ENCODE assay signal across 26 mouse cellular contexts in the genomic region with DNA sequence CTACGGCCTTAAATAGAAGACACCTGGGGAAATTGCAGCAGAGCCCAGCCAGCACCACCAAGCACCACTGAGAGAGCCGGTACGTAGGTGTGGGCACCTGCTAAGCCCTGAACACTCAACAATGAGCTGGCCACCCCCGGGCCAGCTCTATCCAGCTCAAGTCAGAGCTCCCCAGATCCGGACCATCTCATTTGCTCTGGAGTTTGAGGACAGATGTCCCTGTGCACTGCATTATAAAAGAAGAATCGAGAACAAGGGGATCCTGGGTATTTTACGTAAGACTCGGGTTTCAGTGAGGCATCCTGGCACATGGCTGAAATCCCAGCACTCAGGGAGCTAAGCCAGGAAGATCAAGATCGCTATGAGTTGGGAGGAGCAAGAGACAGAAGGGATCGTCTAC. TPM values are rescaled to one million over a fixed set of nuclear protein-coding genes. Genes with fewer than 3 reads are reported as not detected.
DNase-seq lines count a peak whose midpoint lies in the region; TF ChIP-seq lines count a peak whose summit lies in the region.
"Had no signal": no experiment of that assay in that cellular context is flagged by ENCODE, and none has a peak within 500 bp of the region (broad histone marks: within the 10 kb centered on the region; RNA-seq: fewer than 3 reads in every experiment).

No protein-coding gene starts in this region.

- no peak for TF ChIP-seq CTCF in left cerebral cortex, adult 2 months (IDR thresholded peaks at IDR 0.05)

- intact Hi-C loops in left cerebral cortex, postnatal 4 days (cut with DNase I), result no loop called here
- intact Hi-C loops in left cerebral cortex, adult 2 months (cut with DNase I), result loop anchor here (2.0 kb wide), 1 partner anchor 26 kb away; no protein-coding TSS in a partner anchor

- peak overlapping the region; percentile 61; the same call in 1 of the 2 replicates for H3K27ac ChIP-seq in left cerebral cortex, adult 2 months
- H3K27ac ChIP-seq: embryonic facial prominence, embryonic 12.5 days; gastrocnemius, adult 2 months; heart, adult 2 months; hindbrain, embryonic 13.5 days; limb, embryonic 12.5 days; lung, embryonic 15.5 days; midbrain, embryonic 12.5 days; neural tube, embryonic 13.5 days; stomach, embryonic 15.5 days had no signal

- DNase-seq in left cerebral cortex, adult 11 months (ENCODE audit: low spot score), result peak; percentile 30
- no peak for DNase-seq in left cerebral cortex, postnatal 4 days
- DNase-seq in right cerebral cortex, postnatal 25 days, result peak; percentile 56
- no peak for DNase-seq in right cerebral cortex, postnatal 4 days
- DNase-seq in left cerebral cortex, adult 2 months (ENCODE audit: extremely low spot score in 1 of 2, low spot score in 2 of 2), result peak in 1 of 2 experiments; percentile 42
- DNase-seq in liver, result no peak
- no peak for DNase-seq in kidney, postnatal 10 days
- DNase-seq: adrenal gland, postnatal 14 days; cerebellum, adult 11-12 months; cerebellum, adult 9-11 months; embryo, embryonic 11 days; gastrocnemius, adult 2 months; gastrocnemius, postnatal 36 days; heart, adult 2 months; heart, postnatal 4 days; kidney, adult 9 months; kidney, postnatal 14 days; thymus, postnatal 14 days had no signal

- H3K4me3 ChIP-seq in left cerebral cortex, adult 2 months, result no peak overlapping the region
- H3K4me3 ChIP-seq: embryonic facial prominence, embryonic 12.5 days; gastrocnemius, adult 2 months; heart, adult 2 months; heart, embryonic 12.5 days; hindbrain, embryonic 13.5 days; limb, embryonic 12.5 days; lung, embryonic 15.5 days; midbrain, embryonic 12.5 days; neural tube, embryonic 13.5 days; stomach, embryonic 15.5 days had no signal

RNA-seq across cellular contexts. Expression of a gene that starts 41.2 kb away (rescaled TPM):
- total RNA-seq in left cerebral cortex, postnatal 4 days (2021), result 1 to 10 TPM; 2.1 to 2.4 TPM
- 10 to 100 TPM; 35.2 to 37.1 TPM for total RNA-seq in left cerebral cortex, adult 2 months (2021)

RNA-seq across cellular contexts. Expression of a gene that starts 51.0 kb away (rescaled TPM):
- 1 to 10 TPM; 2.2 to 2.5 TPM for total RNA-seq in left cerebral cortex, postnatal 4 days (2021)
- 1 to 10 TPM; 1.2 TPM for total RNA-seq in left cerebral cortex, adult 2 months (2021)

Comparison
In these comparisons a context has a peak if more than half of its experiments do, and no peak if none do; other contexts are left out.
1. DNase-seq: peak in left cerebral cortex, adult 11 months (single experiment) and right cerebral cortex, postnatal 25 days (single experiment); none in left cerebral cortex, postnatal 4 days (single experiment), right cerebral cortex, postnatal 4 days (single experiment), liver (single experiment) and kidney, postnatal 10 days (single experiment).
2. RNA of a gene that starts 41.2 kb away (total RNA-seq): 35.2 to 37.1 TPM in left cerebral cortex, adult 2 months; 2.1 to 2.4 TPM in left cerebral cortex, postnatal 4 days; every median in the first group is over 10 times any median in the second.